Comparison of ENCODE assay signal across 11 mouse cellular contexts in the genomic region with DNA sequence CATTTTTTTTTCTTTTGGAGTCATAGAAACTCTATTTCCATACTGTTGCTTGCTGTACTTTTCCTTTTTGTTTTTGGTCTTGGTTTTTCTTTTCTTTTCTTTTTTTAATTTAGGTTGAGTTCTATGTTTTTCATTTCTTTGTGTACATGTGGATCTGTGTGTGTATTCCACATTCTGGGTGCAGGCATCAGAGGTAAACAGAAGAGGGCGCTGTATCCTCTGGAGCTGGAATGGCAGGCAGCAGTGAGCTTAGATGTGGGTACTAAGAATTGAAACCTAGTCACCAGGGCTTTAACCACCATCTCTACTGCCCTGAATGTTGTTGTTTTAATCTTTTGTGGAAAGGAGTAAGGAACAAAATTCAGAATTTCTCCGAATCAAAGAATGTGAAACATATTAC.
"Had no signal": no experiment of that assay in that cellular context is flagged by ENCODE, and none has a peak within 500 bp of the region (broad histone marks: within the 10 kb centered on the region; RNA-seq: fewer than 3 reads in every experiment).

No protein-coding gene starts in this region.

- H3K9me3 ChIP-seq: limb, embryonic 10.5 days; liver, embryonic 15.5 days; lung, embryonic 15.5 days; midbrain, embryonic 13.5 days; neural tube, embryonic 15.5 days had no signal

- H3K9ac ChIP-seq: liver, embryonic 15.5 days; lung, embryonic 15.5 days; midbrain, embryonic 13.5 days; neural tube, embryonic 15.5 days had no signal

- H3K36me3 ChIP-seq: limb, embryonic 10.5 days; liver, embryonic 15.5 days; lung, embryonic 15.5 days; midbrain, embryonic 13.5 days; neural tube, embryonic 15.5 days had no signal

- DNase-seq: kidney, adult 8-10 months; kidney, postnatal 4 days had no signal

- H3K4me2 ChIP-seq: liver, embryonic 11.5 days; liver, embryonic 15.5 days; lung, embryonic 15.5 days; midbrain, embryonic 13.5 days; neural tube, embryonic 15.5 days had no signal

- ATAC-seq: midbrain, embryonic 13.5 days had no signal

- H3K27me3 ChIP-seq: liver, embryonic 15.5 days; lung, embryonic 15.5 days; midbrain, embryonic 13.5 days; neural tube, embryonic 15.5 days had no signal

- H3K27ac ChIP-seq: left cerebral cortex, adult 2 months; limb, embryonic 10.5 days; liver, embryonic 15.5 days; lung, embryonic 15.5 days; midbrain, embryonic 13.5 days; neural tube, embryonic 15.5 days; stomach, postnatal 0 days had no signal

- H3K4me3 ChIP-seq: left cerebral cortex, adult 2 months; limb, embryonic 10.5 days; liver, embryonic 15.5 days; lung, embryonic 15.5 days; midbrain, embryonic 13.5 days; myocyte; neural tube, embryonic 15.5 days had no signal

- H3K4me1 ChIP-seq: liver, embryonic 15.5 days; lung, embryonic 15.5 days; midbrain, embryonic 13.5 days; neural tube, embryonic 15.5 days had no signal
